Mouse (Mus musculus): Measurements from ENCODE around the gene Ccr10. TPM values are rescaled to one million over a fixed set of nuclear protein-coding genes. Genes with fewer than 3 reads are reported as not detected.

Gene Ccr10
- polyA plus RNA-seq, 1 experiment: 0.02 TPM

- Histone ChIP-seq H3K27me3 (ENCODE audit: control insufficient read depth) (peaks cover 100% of the 10 kb centered on the region), H3K9me3 (ENCODE audit: control insufficient read depth, low read length) (peaks cover 10% of the 10 kb centered on the region; the same call in 1 of the 2 replicates), H3K4me1 (ENCODE audit: control insufficient read depth) (peaks cover 37% of the 10 kb centered on the region), H3K4me3 (replicated peaks) (no peak overlapping the region), H3K36me3 (ENCODE audit: control insufficient read depth) (peaks cover 5% of the 10 kb centered on the region; the same call in 1 of the 2 replicates)
- no peak for TF ChIP-seq GATA1 (IDR thresholded peaks at IDR 0.05; ENCODE audit: low read length)
- TF ChIP-seq TAL1 (IDR thresholded peaks at IDR 0.05; ENCODE audit: low read length): no peak
Observed at GRCm38 (mm10) chr11:101168301-101168980, 6.8 kb downstream of the Ccr10 start.

DNA sequence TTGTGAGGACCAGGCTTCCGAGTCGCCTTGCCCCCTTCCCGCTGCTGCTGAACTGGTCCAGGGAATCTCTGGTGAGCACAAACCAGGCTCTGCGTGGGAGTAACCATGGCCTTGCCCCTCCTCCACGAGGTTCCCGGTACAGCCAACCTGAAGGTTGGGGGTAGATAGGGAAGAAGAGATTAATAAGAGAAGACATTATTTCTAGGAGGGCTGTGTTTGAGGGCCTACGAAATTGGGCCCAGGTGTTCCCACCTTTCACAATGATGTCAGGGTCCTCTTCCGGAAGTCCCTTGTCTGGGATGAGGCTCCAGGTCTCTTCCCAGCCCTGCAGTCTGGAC lies 7.3 kb downstream of the Ccr10 start:
- peaks cover 33% of the 10 kb centered on the region for H3K4me1 ChIP-seq (ENCODE audit: control insufficient read depth)

GRCm38 (mm10) chr11:101167211-101167962 lies 7.9 kb downstream of the Ccr10 start:
- H3K4me1 ChIP-seq (ENCODE audit: control insufficient read depth): peaks cover 33% of the 10 kb centered on the region
- H3K27me3 ChIP-seq (ENCODE audit: control insufficient read depth): peaks cover 100% of the 10 kb centered on the region
- no peak overlapping the region for H3K4me3 ChIP-seq (replicated peaks)
- peaks cover 9% of the 10 kb centered on the region; the same call in 1 of the 2 replicates for H3K9me3 ChIP-seq (ENCODE audit: control insufficient read depth, low read length)
- no peak for TF ChIP-seq TAL1 (IDR thresholded peaks at IDR 0.05; ENCODE audit: low read length)
- TF ChIP-seq GATA1 (IDR thresholded peaks at IDR 0.05; ENCODE audit: low read length): no peak
- H3K36me3 ChIP-seq (ENCODE audit: control insufficient read depth): peaks cover 5% of the 10 kb centered on the region; the same call in 1 of the 2 replicates

More for the DNA sequence above, 7.3 kb downstream of the Ccr10 start:
- Histone ChIP-seq H3K9me3 (ENCODE audit: control insufficient read depth, low read length) (peaks cover 11% of the 10 kb centered on the region; the same call in 1 of the 2 replicates), H3K4me3 (replicated peaks) (no peak overlapping the region), H3K27me3 (ENCODE audit: control insufficient read depth) (peaks cover 100% of the 10 kb centered on the region), H3K36me3 (ENCODE audit: control insufficient read depth) (peaks cover 5% of the 10 kb centered on the region; the same call in 1 of the 2 replicates)
- TF ChIP-seq TAL1 (IDR thresholded peaks at IDR 0.05; ENCODE audit: low read length) (no peak), GATA1 (IDR thresholded peaks at IDR 0.05; ENCODE audit: low read length) (no peak)

DNA sequence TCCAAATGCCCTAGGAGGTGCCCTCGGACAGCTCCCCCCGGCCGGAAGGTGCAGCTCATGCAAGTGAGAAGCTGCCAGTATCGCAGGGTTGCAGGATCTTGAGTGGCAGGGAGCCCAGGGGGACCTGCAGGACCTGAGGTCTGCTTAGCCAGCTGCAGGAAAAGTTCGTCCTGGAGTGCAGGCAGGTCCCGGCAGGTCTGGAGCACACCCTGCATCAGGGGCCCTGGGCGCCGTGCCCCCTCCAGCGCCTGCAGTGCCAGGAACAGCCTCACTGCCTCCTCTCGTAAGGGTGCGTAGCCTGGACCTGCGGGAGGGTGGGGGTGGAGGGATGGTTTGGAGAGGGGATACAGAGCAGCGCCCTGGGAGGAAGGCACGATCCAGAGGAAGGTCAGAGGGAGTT lies 8.9 kb downstream of the Ccr10 start:
- Histone ChIP-seq H3K36me3 (ENCODE audit: control insufficient read depth) (peaks cover 5% of the 10 kb centered on the region; the same call in 1 of the 2 replicates), H3K4me3 (replicated peaks) (no peak overlapping the region), H3K9me3 (ENCODE audit: control insufficient read depth, low read length) (peaks cover 5% of the 10 kb centered on the region; the same call in 1 of the 2 replicates), H3K4me1 (ENCODE audit: control insufficient read depth) (peaks cover 24% of the 10 kb centered on the region), H3K27me3 (ENCODE audit: control insufficient read depth) (peaks cover 100% of the 10 kb centered on the region)
- TF ChIP-seq TAL1 (IDR thresholded peaks at IDR 0.05; ENCODE audit: low read length) (no peak), GATA1 (IDR thresholded peaks at IDR 0.05; ENCODE audit: low read length) (no peak)

DNA sequence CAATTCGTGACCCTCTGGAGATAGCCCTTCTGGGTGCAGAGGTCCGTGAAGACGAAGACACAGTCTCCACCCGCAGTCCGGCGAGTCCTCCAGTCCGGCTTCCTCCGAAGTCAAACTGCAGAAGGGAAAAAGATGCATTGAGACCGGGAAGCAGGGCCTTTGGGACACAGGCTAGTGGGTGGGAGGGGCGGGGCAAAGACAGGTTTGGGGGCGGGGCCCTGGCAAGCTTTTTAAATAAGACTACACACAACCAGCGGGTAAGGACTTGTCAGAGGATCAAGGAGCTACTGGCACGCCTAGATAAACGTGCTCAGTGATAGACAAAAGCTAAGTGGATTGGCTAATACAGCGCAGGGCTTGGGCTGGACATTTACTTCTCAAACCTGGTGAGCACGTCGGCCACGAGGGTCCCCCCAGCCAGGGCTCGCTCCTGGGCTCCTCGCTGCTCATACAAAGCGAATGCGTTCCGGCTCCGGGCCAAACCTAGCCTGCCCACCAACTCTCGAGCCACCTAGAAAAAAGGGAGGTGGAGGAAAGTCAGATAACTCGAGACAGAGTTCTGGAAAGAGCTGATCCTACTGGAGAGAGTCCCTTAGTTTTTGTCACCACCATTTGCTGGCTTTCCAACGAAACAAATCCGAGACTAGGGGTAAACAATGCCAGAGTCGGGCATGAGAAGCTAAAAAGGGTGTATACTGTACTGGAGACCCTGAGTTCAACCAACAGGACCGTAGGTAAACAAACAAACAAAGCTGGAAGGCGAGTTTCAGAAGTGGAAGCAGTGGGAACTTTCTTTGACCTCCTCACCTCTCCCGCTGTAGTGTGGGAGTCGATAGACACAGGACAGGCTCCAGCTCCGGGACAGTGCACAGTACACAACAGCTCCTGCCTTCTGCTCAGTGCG lies 10.3 kb downstream of the Ccr10 start:
- H3K9me3 ChIP-seq (ENCODE audit: control insufficient read depth, low read length): peaks cover 2% of the 10 kb centered on the region; the same call in 1 of the 2 replicates
- H3K27me3 ChIP-seq (ENCODE audit: control insufficient read depth): peaks cover 94% of the 10 kb centered on the region
- TF ChIP-seq GATA1 (IDR thresholded peaks at IDR 0.05; ENCODE audit: low read length) (no peak), TAL1 (IDR thresholded peaks at IDR 0.05; ENCODE audit: low read length) (no peak)
- H3K4me3 ChIP-seq (replicated peaks): no peak overlapping the region
- H3K4me1 ChIP-seq (ENCODE audit: control insufficient read depth): peaks cover 12% of the 10 kb centered on the region
- H3K36me3 ChIP-seq (ENCODE audit: control insufficient read depth): peaks cover 5% of the 10 kb centered on the region; the same call in 1 of the 2 replicates

DNA sequence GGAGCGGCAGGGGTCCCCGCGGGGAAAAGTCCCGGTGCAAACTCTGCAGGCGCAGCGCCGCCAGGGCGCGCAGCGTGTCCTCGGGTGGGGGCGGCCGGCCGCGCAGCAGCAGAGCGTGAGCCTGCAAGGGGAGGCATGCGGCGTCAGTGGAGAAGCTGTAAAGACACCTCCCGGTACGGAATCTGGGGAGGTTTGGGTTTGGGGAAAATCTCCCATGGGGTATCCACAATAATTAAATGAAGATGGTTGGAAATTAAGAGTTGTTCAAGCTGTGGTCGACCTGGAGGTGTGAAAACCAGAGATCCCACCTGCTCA lies 10.9 kb downstream of the Ccr10 start:
- Histone ChIP-seq H3K9me3 (ENCODE audit: control insufficient read depth, low read length) (peaks cover 2% of the 10 kb centered on the region; the same call in 1 of the 2 replicates), H3K4me3 (replicated peaks) (no peak overlapping the region), H3K4me1 (ENCODE audit: control insufficient read depth) (peaks cover 12% of the 10 kb centered on the region), H3K36me3 (ENCODE audit: control insufficient read depth) (peaks cover 5% of the 10 kb centered on the region; the same call in 1 of the 2 replicates), H3K27me3 (ENCODE audit: control insufficient read depth) (peaks cover 94% of the 10 kb centered on the region)
- no peak for TF ChIP-seq GATA1 (IDR thresholded peaks at IDR 0.05; ENCODE audit: low read length)
- no peak for TF ChIP-seq TAL1 (IDR thresholded peaks at IDR 0.05; ENCODE audit: low read length)

- H3K9me3 ChIP-seq (ENCODE audit: control insufficient read depth, low read length): peaks cover 2% of the 10 kb centered on the region; the same call in 1 of the 2 replicates
- H3K4me1 ChIP-seq (ENCODE audit: control insufficient read depth): peaks cover 12% of the 10 kb centered on the region
- no peak for TF ChIP-seq GATA1 (IDR thresholded peaks at IDR 0.05; ENCODE audit: low read length)
- TF ChIP-seq TAL1 (IDR thresholded peaks at IDR 0.05; ENCODE audit: low read length): no peak
- H3K27me3 ChIP-seq (ENCODE audit: control insufficient read depth): peaks cover 94% of the 10 kb centered on the region
- peaks cover 5% of the 10 kb centered on the region; the same call in 1 of the 2 replicates for H3K36me3 ChIP-seq (ENCODE audit: control insufficient read depth)
- H3K4me3 ChIP-seq (replicated peaks): no peak overlapping the region
Observed at GRCm38 (mm10) chr11:101163476-101164350, 11.5 kb downstream of the Ccr10 start.

GRCm38 (mm10) chr11:101162772-101163171 lies 12.5 kb downstream of the Ccr10 start:
- no peak overlapping the region for H3K4me3 ChIP-seq (replicated peaks)
- peaks cover 4% of the 10 kb centered on the region; the same call in 1 of the 2 replicates for H3K36me3 ChIP-seq (ENCODE audit: control insufficient read depth)
- peaks cover 2% of the 10 kb centered on the region; the same call in 1 of the 2 replicates for H3K9me3 ChIP-seq (ENCODE audit: control insufficient read depth, low read length)
- peaks cover 12% of the 10 kb centered on the region for H3K4me1 ChIP-seq (ENCODE audit: control insufficient read depth)
- no peak for TF ChIP-seq GATA1 (IDR thresholded peaks at IDR 0.05; ENCODE audit: low read length)
- TF ChIP-seq TAL1 (IDR thresholded peaks at IDR 0.05; ENCODE audit: low read length): no peak
- peaks cover 93% of the 10 kb centered on the region for H3K27me3 ChIP-seq (ENCODE audit: control insufficient read depth)

Data from erythroblast, embryonic 14.5 days (primary cell).